Mouse (Mus musculus): ENCODE measurements at regions not wholly inside any gene's neighbourhood (a gene's known extent, or its start where the extent isn't known, plus 50 kb on each side); places are given as distances from the start of the nearest gene placed in this dataset.

- no peak for DNase-seq (ENCODE audit: low spot score)
Observed at GRCm38 (mm10) chr19:6684921-6685320, 142.1 kb upstream of the Slc22a12 start.

GRCm38 (mm10) chr19:6679392-6680307, 136.8 kb upstream of the Slc22a12 start:
- no peak for DNase-seq (ENCODE audit: low spot score)

GRCm38 (mm10) chr19:6677511-6677910, 134.7 kb upstream of the Slc22a12 start:
- no peak for DNase-seq (ENCODE audit: low spot score)

GRCm38 (mm10) chr19:6675586-6675985, 132.8 kb upstream of the Slc22a12 start:
- no peak for DNase-seq (ENCODE audit: low spot score)

- DNase-seq (ENCODE audit: low spot score) = no peak
Observed at GRCm38 (mm10) chr19:6671696-6672095, 128.9 kb upstream of the Slc22a12 start.

- DNase-seq (ENCODE audit: low spot score) = no peak
Observed at GRCm38 (mm10) chr19:6669881-6670280, 127.0 kb upstream of the Slc22a12 start.

- DNase-seq (ENCODE audit: low spot score) = no peak
Observed at GRCm38 (mm10) chr19:6668545-6668944, 125.7 kb upstream of the Slc22a12 start.

- DNase-seq (ENCODE audit: low spot score) = no peak
Observed at GRCm38 (mm10) chr19:6666187-6666722, 123.4 kb upstream of the Slc22a12 start.

GRCm38 (mm10) chr19:6665264-6666054, 122.6 kb upstream of the Slc22a12 start:
- no peak for DNase-seq (ENCODE audit: low spot score)

- no peak for DNase-seq (ENCODE audit: low spot score)
Observed at GRCm38 (mm10) chr19:6664311-6664952, 121.6 kb upstream of the Slc22a12 start.

GRCm38 (mm10) chr19:6663391-6663790, 120.6 kb upstream of the Slc22a12 start:
- DNase-seq (ENCODE audit: low spot score) = peak; percentile 57

GRCm38 (mm10) chr19:6662346-6662939, 119.6 kb upstream of the Slc22a12 start:
- DNase-seq (ENCODE audit: low spot score) = peak; percentile 35

- no peak for DNase-seq (ENCODE audit: low spot score)
Observed at GRCm38 (mm10) chr19:6661508-6661871, 118.7 kb upstream of the Slc22a12 start.

- DNase-seq (ENCODE audit: low spot score) = no peak
Observed at GRCm38 (mm10) chr19:6660723-6661507, 118.1 kb upstream of the Slc22a12 start.

GRCm38 (mm10) chr19:6660157-6660556, 117.3 kb upstream of the Slc22a12 start:
- DNase-seq (ENCODE audit: low spot score) = no peak

- no peak for DNase-seq (ENCODE audit: low spot score)
Observed at GRCm38 (mm10) chr19:6654550-6654949, 111.7 kb upstream of the Slc22a12 start.

- no peak for DNase-seq (ENCODE audit: low spot score)
Observed at GRCm38 (mm10) chr19:6652775-6653174, 109.9 kb upstream of the Slc22a12 start.

- no peak for DNase-seq (ENCODE audit: low spot score)
Observed at GRCm38 (mm10) chr19:6651192-6651591, 108.4 kb upstream of the Slc22a12 start.

- DNase-seq (ENCODE audit: low spot score) = no peak
Observed at GRCm38 (mm10) chr19:6649885-6650284, 107.1 kb upstream of the Slc22a12 start.

- DNase-seq (ENCODE audit: low spot score) = no peak
Observed at GRCm38 (mm10) chr19:6647686-6648085, 104.9 kb upstream of the Slc22a12 start.

GRCm38 (mm10) chr19:6647216-6647615, 104.4 kb upstream of the Slc22a12 start:
- no peak for DNase-seq (ENCODE audit: low spot score)
